Mouse (Mus musculus): ENCODE data around the gene Wfdc18. TPM values are rescaled to one million over a fixed set of nuclear protein-coding genes. Genes with fewer than 3 reads are reported as not detected.

The Wfdc18 gene
- total RNA-seq (2021): 1 to 10 TPM; 1.1 to 1.2 TPM
- long read RNA-seq, experiment 1, partial matches to known transcripts: 0 of 2 reads
- long read RNA-seq, experiment 1, other reads (novel, unspliced or antisense): 0 of 2 reads
- long read RNA-seq, experiment 2, partial matches to known transcripts: 0 of 1 reads
- long read RNA-seq, experiment 2, other reads (novel, unspliced or antisense): 0 of 1 reads

GRCm38 (mm10) chr11:83708715-83709114, at the start of gene Wfdc18:
Wfdc18 (plus strand) TSS chr11:83709015.
- no peak for DNase-seq (ENCODE audit: low spot score in 2 of 2)

GRCm38 (mm10) chr11:83662204-83662603, 46.6 kb upstream of the Wfdc18 start, which contains the start of gene Ccl4:
Ccl4 (plus strand) TSS chr11:83662584.
- DNase-seq (ENCODE audit: low spot score in 2 of 2): no peak

- DNase-seq (ENCODE audit: low spot score in 2 of 2): no peak
Observed at GRCm38 (mm10) chr11:83663532-83663931, 45.3 kb upstream of the Wfdc18 start.

- DNase-seq (ENCODE audit: low spot score in 2 of 2): no peak
Observed at GRCm38 (mm10) chr11:83671743-83672142, 37.1 kb upstream of the Wfdc18 start.

- no peak for DNase-seq (ENCODE audit: low spot score in 2 of 2)
Observed at GRCm38 (mm10) chr11:83675665-83676064, 33.1 kb upstream of the Wfdc18 start.

GRCm38 (mm10) chr11:83689918-83690317, 18.9 kb upstream of the Wfdc18 start:
- no peak for DNase-seq (ENCODE audit: low spot score in 2 of 2)

GRCm38 (mm10) chr11:83692008-83692407, 16.8 kb upstream of the Wfdc18 start:
- DNase-seq (ENCODE audit: low spot score in 2 of 2): no peak

- no peak for DNase-seq (ENCODE audit: low spot score in 2 of 2)
Observed at GRCm38 (mm10) chr11:83703705-83704104, 5.1 kb upstream of the Wfdc18 start, which contains the start of gene Wfdc17. Wfdc17 (plus strand) TSS chr11:83703991.

GRCm38 (mm10) chr11:83709683-83710082, 868 bp downstream of the Wfdc18 start:
- DNase-seq (ENCODE audit: low spot score in 2 of 2): peak; percentile 23 to 25

- no peak for DNase-seq (ENCODE audit: low spot score in 2 of 2)
Observed at GRCm38 (mm10) chr11:83712671-83713070, 3.9 kb downstream of the Wfdc18 start.

- no peak for DNase-seq (ENCODE audit: low spot score in 2 of 2)
Observed at GRCm38 (mm10) chr11:83713925-83714324, 5.1 kb downstream of the Wfdc18 start.

GRCm38 (mm10) chr11:83717042-83717665, 8.3 kb downstream of the Wfdc18 start:
- no peak for DNase-seq (ENCODE audit: low spot score in 2 of 2)

- DNase-seq (ENCODE audit: low spot score in 2 of 2): no peak
Observed at GRCm38 (mm10) chr11:83720766-83721165, 12.0 kb downstream of the Wfdc18 start.

- no peak for DNase-seq (ENCODE audit: low spot score in 2 of 2)
Observed at GRCm38 (mm10) chr11:83728757-83729432, 20.1 kb downstream of the Wfdc18 start.

- DNase-seq (ENCODE audit: low spot score in 2 of 2): no peak
Observed at GRCm38 (mm10) chr11:83731116-83731515, 22.3 kb downstream of the Wfdc18 start.

- no peak for DNase-seq (ENCODE audit: low spot score in 2 of 2)
Observed at GRCm38 (mm10) chr11:83733071-83733640, 24.3 kb downstream of the Wfdc18 start.

- no peak for DNase-seq (ENCODE audit: low spot score in 2 of 2)
Observed at GRCm38 (mm10) chr11:83734215-83734614, 25.4 kb downstream of the Wfdc18 start.

- no peak for DNase-seq (ENCODE audit: low spot score in 2 of 2)
Observed at GRCm38 (mm10) chr11:83735881-83736280, 27.1 kb downstream of the Wfdc18 start.

GRCm38 (mm10) chr11:83737109-83737558, 28.3 kb downstream of the Wfdc18 start:
- no peak for DNase-seq (ENCODE audit: low spot score in 2 of 2)

GRCm38 (mm10) chr11:83739241-83739640, 30.4 kb downstream of the Wfdc18 start:
- peak; percentile 76 to 89 for DNase-seq (ENCODE audit: low spot score in 2 of 2)

GRCm38 (mm10) chr11:83740443-83740991, 31.7 kb downstream of the Wfdc18 start:
- no peak for DNase-seq (ENCODE audit: low spot score in 2 of 2)

- no peak for DNase-seq (ENCODE audit: low spot score in 2 of 2)
Observed at GRCm38 (mm10) chr11:83741841-83742240, 33.0 kb downstream of the Wfdc18 start.
